Mouse (Mus musculus) heart, embryonic 10.5 days (tissue): ENCODE measurements around the gene Mctp1. TPM values are rescaled to one million over a fixed set of nuclear protein-coding genes. Genes with fewer than 3 reads are reported as not detected.
"Not testable (repeated sequence)": the region's sequence is repeated elsewhere in the genome, so short reads cannot be mapped to it uniquely, and the experiment has no call there.

ENCODE experiments used
- DNase-seq: peaks from one replicate; pipeline ENCODE4 v3.0.0-alpha.2; 2017; ENCODE audit warnings: low spot score
- H3K27ac ChIP-seq: fragments of 300-500 bp; sonication (generic); 2 replicates; pipeline ENCODE4 v1.5.1; 2016; ENCODE audit warnings: mild to moderate bottlenecking
- H3K27me3 ChIP-seq: fragments of 300-500 bp; sonication (generic); 2 replicates; pipeline ENCODE4 v1.6.1; 2016; ENCODE audit warnings: mild to moderate bottlenecking; ENCODE audit not compliant: poor library complexity, insufficient read depth, severe bottlenecking
- H3K36me3 ChIP-seq: fragments of 300-500 bp; sonication (generic); 2 replicates; pipeline ENCODE4 v1.6.1; 2016; ENCODE audit warnings: mild to moderate bottlenecking, moderate library complexity
- H3K4me1 ChIP-seq: fragments of 300-500 bp; sonication (generic); 2 replicates; pipeline ENCODE4 v1.6.1; 2016; ENCODE audit warnings: mild to moderate bottlenecking
- H3K4me3 ChIP-seq: fragments of 300-500 bp; sonication (generic); 2 replicates; pipeline ENCODE4 v1.5.1; 2016; ENCODE audit warnings: mild to moderate bottlenecking, moderate library complexity
- H3K9me3 ChIP-seq: fragments of 300-500 bp; sonication (generic); 2 replicates; pipeline ENCODE4 v1.6.1; 2016; ENCODE audit warnings: mild to moderate bottlenecking, moderate library complexity
- whole genome bisulfite sequencing: fragments of 180-500 bp; shearing (Covaris S2); methylation state at CpG from one replicate; pipeline ENCODE4 v1.1.7; 2016; 5-methylcytosine and 5-hydroxymethylcytosine counted together
- polyA plus RNA-seq: library from polyadenylated mRNA; unstranded; fragments of >200 nt; fragmentation: Nextera tagmentation; extraction: Ambion mirVana; gene quantifications from 2 replicates; pipeline ENCODE4 v1.2.1, GENCODE M21; 2016

The Mctp1 gene
- polyA plus RNA-seq, 1 experiment from 2014 or later, result 0.55 TPM

DNA sequence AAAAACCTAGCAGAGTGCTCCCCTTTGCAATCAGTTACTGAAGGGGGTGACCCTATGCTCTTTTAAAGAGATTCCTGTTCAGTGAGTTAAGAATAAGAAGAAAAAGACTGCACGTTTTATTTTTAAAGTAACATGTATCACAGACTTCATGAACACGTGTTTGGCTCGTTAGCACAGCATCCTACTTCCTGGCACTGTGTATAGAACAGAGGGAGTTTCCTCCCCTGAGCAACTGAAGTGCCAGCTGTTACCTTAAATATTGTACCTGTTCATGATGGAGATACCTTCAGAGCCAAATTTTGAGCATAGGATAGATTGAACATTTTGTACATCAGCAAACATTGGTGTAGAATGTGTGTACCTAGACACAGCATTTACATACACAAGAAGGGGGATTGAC is 494.7 kb downstream of the Mctp1 start:
- H3K27me3 ChIP-seq, result no peaks in the 10 kb centered on the region
- H3K36me3 ChIP-seq, result no peaks in the 10 kb centered on the region
- H3K4me3 ChIP-seq, result no peak overlapping the region
- WGBS, result 64% methylated on average over 3 of the region's 3 CpGs
- H3K4me1 ChIP-seq, result no peaks in the 10 kb centered on the region
- H3K9me3 ChIP-seq, result no peaks in the 10 kb centered on the region
- no peak for DNase-seq
- no peak overlapping the region for H3K27ac ChIP-seq

DNA sequence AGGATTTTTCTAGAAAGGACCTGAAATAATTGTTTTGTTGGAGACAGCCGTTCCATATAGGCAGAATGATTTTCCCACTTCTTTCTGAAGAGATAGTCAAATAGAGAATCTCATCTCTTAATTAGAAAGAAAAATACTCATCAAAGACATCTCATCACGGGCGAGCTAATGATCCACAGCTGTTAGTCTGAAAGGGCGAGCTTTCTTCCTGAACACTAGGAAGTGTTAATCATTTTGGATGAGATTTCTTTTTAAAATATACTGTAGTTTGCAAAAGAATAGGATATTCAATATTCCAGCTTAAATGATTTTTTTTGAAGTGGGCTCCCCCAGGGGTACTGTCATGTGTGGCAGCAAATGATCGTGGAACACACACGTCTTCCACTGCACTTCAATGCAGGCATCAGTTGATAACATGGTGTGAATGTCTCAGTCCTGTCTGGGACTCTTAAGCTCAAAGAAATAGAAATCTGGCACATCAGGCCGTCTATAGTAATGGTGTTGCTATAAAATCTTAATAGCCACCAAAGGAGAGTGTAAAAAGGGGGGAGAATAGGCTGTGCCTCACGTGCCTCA is 500.3 kb downstream of the Mctp1 start:
- Histone ChIP-seq H3K4me1 (no peaks in the 10 kb centered on the region), H3K27me3 (no peaks in the 10 kb centered on the region), H3K36me3 (no peaks in the 10 kb centered on the region), H3K27ac (no peak overlapping the region), H3K9me3 (no peaks in the 10 kb centered on the region), H3K4me3 (no peak overlapping the region)
- DNase-seq, result no peak
- WGBS, result 73% methylated on average over 8 of the region's 8 CpGs

DNA sequence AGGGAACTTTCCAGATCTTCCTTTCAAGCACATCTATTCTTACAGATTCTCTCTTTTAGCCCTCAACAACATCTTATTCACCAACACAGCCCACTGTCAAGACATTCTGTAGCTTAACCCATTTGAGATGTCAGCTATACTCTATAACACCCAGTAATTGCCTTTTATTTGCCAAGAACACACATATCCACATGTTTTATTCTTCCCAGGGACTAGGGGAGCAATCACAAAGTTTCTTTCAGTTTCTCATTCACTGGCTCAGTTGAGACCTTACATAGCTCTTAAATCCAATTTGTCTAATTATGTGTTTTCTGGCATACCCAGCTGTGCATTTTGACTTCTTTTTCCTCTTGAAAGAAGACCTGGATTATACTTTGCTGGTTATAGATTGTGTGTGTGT is 508.7 kb downstream of the Mctp1 start:
- DNase-seq, result no peak
- no peak overlapping the region for H3K27ac ChIP-seq
- H3K36me3 ChIP-seq, result no peaks in the 10 kb centered on the region
- no peak overlapping the region for H3K4me3 ChIP-seq
- H3K9me3 ChIP-seq, result no peaks in the 10 kb centered on the region
- H3K4me1 ChIP-seq, result no peaks in the 10 kb centered on the region
- H3K27me3 ChIP-seq, result no peaks in the 10 kb centered on the region

DNA sequence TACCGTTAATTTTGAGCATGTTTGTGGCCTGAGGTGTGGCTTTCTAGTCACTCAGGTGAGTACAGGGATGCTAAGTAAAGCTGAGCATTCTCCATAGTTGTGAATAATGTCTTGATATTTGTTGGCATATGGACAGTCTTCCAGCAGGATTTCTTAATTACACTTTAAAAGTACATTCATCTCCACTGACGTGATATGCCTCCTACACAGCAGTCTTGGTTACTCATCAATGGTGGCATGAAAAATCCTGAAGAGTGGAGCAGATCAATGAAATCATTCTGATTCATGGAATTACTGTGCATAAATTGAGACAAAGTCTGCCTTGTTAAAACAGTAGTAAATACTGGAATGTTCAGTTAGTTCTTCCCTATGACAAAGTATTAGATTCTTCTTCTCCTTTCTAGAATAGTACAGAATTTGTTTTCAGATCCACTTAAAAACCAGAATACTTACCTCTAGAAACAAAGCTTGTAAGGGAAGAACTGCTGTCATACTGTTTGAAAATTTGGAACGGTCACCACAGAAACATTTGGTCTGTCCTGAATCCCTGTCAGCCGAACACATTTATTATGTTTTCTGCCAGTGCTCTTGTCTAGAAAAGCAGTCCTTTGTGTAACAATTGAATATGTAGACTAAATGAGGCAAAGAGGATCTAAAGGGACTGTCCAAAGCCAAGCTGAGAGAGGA is 511.6 kb downstream of the Mctp1 start:
- Histone ChIP-seq H3K27me3 (no peaks in the 10 kb centered on the region), H3K27ac (no peak overlapping the region), H3K9me3 (no peaks in the 10 kb centered on the region), H3K4me1 (no peaks in the 10 kb centered on the region), H3K36me3 (no peaks in the 10 kb centered on the region), H3K4me3 (no peak overlapping the region)
- 87% methylated on average over 4 of the region's 4 CpGs for WGBS
- no peak for DNase-seq

DNA sequence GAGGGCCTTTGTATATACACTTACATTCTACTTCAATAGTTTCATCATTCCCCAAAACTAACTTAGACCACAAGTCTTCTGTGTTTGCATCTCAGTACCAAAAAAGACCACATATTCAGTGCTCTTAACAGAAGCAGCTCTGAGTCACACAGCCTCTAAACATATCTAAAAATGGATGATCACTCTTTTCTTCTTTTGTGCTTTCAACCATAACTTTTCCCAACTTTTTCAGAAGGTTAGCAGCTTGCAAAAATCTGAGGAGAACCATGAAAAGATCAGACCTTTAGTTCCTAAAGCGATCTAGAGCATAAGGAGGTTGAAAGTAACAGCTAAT is 512.1 kb downstream of the Mctp1 start:
- Histone ChIP-seq H3K27ac (no peak overlapping the region), H3K4me3 (no peak overlapping the region), H3K27me3 (no peaks in the 10 kb centered on the region), H3K36me3 (no peaks in the 10 kb centered on the region), H3K4me1 (no peaks in the 10 kb centered on the region), H3K9me3 (no peaks in the 10 kb centered on the region)
- no peak for DNase-seq
- 78% methylated on average over 1 of the region's 1 CpGs for WGBS

DNA sequence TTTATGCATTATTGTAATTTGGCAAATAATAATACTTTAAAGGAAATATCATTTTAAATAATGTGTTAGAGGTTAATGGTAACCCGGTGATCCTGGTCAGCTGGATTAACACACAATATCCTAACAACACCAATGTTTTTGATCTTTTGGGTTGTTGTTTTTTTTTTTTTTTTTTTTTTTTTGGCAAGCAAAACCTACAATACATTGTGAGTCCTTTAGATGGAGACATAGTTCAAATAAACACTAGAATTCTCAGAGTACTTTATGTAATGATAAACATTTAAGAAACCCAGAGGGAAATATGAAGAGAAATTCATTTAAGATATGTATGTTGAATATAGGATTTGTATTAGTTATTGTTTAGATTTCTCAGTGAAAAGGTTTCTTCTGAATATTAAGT is 534.0 kb downstream of the Mctp1 start:
- Histone ChIP-seq H3K4me3 (no peak overlapping the region), H3K9me3 (no peaks in the 10 kb centered on the region), H3K27ac (no peak overlapping the region), H3K4me1 (no peaks in the 10 kb centered on the region), H3K27me3 (no peaks in the 10 kb centered on the region), H3K36me3 (no peaks in the 10 kb centered on the region)
- WGBS, result 81% methylated on average over 1 of the region's 1 CpGs
- no peak for DNase-seq

DNA sequence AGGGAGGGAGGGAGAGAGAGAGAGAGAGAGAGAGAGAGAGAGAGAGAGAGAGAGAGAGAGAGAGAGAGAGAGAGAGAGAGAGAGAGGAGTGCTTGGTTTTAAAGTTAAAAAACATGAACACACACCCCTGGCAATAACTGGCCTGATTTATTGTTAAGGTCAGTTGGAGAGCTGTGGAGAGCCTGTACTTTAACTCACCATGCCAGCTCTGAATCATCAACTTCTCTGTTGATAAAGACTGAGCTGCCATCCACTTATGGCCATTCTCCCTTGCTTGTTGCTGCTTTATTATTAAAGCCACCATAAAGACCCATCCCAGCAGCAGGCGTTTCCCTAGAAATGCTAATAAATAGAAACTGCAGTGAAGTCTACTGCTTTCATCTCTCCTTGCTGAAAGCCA is 542.5 kb downstream of the Mctp1 start:
- no peak for DNase-seq
- no peak overlapping the region for H3K4me3 ChIP-seq
- H3K27ac ChIP-seq, result no peak overlapping the region
- H3K27me3 ChIP-seq, result no peaks in the 10 kb centered on the region
- no peaks in the 10 kb centered on the region for H3K4me1 ChIP-seq
- no peaks in the 10 kb centered on the region for H3K36me3 ChIP-seq
- H3K9me3 ChIP-seq, result no peaks in the 10 kb centered on the region
- 83% methylated on average over 1 of the region's 1 CpGs for WGBS

DNA sequence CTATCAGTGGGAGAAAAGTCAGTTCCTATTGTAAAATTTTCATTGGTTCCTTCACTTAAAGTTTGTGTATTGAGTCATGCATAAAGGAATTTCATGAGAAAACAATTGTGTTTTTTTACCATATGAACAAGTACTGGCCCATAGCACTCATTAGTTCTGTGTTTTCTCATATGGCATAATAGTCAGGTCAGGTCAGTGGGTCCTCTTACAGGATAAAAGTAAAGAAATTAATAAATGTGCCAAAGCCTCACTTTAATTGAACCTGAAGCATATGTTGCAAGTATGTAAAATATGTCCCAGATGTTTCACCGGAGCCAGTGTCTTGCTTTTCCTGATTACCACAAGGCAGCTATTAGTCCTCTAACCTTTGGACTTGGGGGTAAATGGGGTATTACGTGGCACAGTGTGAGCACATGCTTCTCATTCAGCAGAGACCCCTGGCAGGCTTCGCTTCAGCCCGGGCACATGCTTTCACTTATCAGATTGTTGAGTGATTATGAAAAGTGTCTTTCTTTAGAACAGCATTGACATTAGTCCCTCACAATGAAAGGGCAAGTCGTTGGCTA is 543.6 kb downstream of the Mctp1 start:
- Histone ChIP-seq H3K36me3 (no peaks in the 10 kb centered on the region), H3K27ac (no peak overlapping the region), H3K4me3 (no peak overlapping the region), H3K4me1 (no peaks in the 10 kb centered on the region), H3K27me3 (no peaks in the 10 kb centered on the region), H3K9me3 (no peaks in the 10 kb centered on the region)
- WGBS, result 62% methylated on average over 5 of the region's 5 CpGs
- DNase-seq, result no peak

DNA sequence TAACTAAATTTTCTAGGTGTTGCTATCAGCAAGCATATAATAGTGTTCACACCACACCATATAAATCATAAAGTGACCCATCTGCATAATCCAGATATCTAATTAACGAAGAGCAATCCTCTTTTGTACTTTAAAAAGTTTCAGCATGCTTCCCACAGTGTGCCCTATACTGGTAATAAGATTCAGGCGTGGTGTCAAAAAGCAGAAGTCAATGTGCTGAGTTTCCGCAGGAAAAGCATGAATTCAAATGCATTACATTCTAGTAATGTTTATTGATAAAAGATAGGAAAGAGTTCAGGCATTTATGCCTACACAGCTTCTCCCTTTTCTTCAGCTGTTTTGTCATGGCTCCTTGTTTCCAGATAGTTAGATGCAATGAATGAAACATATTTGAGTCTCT is 544.8 kb downstream of the Mctp1 start:
- 72% methylated on average over 3 of the region's 3 CpGs for WGBS
- Histone ChIP-seq H3K4me1 (no peaks in the 10 kb centered on the region), H3K4me3 (no peak overlapping the region), H3K27ac (no peak overlapping the region), H3K36me3 (no peaks in the 10 kb centered on the region), H3K27me3 (no peaks in the 10 kb centered on the region), H3K9me3 (no peaks in the 10 kb centered on the region)
- DNase-seq, result no peak

DNA sequence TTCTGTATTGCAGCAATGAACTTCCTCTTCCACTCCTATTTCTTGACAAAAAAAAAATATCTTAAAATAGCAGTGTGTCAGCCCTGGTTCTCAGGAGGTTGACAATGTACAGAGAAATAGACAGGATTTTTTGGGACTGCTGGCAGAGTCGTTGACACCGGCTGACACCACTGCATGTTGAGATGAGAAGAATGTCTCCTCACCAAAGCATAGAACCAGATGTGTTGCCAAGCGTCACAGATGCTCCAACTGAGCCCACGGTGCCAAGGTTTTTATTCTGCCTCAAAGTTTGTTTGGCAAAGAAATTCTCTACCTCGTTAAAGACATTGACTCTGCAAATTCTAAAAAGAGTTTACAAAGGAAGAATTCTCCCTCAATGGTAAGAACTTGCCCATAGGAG is 548.6 kb downstream of the Mctp1 start:
- Histone ChIP-seq H3K4me3 (no peak overlapping the region), H3K36me3 (no peaks in the 10 kb centered on the region), H3K9me3 (no peaks in the 10 kb centered on the region), H3K4me1 (no peaks in the 10 kb centered on the region), H3K27me3 (no peaks in the 10 kb centered on the region), H3K27ac (no peak overlapping the region)
- no peak for DNase-seq
- 59% methylated on average over 5 of the region's 5 CpGs for WGBS

DNA sequence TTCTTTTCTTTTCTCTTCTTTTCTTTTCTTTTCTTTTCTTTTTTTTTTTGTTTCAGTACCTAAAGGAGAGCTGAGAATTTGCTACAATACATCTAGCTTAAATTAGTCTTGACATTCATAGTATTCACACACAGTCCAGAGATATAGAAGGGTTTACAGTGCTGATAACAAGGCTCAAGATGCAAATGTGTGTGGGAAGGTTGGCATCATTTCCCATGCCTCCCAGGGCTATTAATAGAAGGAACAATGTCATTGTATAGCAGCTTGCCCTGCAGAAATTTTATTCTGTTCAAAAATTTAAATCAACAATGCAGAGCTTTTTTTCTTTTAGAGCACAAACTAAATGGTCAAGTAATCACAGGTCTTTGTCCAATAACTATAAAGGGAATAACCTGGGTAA is 564.9 kb downstream of the Mctp1 start:
- H3K27me3 ChIP-seq, result no peaks in the 10 kb centered on the region
- H3K4me3 ChIP-seq, result no peak overlapping the region
- H3K27ac ChIP-seq, result no peak overlapping the region
- H3K36me3 ChIP-seq, result no peaks in the 10 kb centered on the region
- no peaks in the 10 kb centered on the region for H3K4me1 ChIP-seq
- no peak for DNase-seq
- no peaks in the 10 kb centered on the region for H3K9me3 ChIP-seq

DNA sequence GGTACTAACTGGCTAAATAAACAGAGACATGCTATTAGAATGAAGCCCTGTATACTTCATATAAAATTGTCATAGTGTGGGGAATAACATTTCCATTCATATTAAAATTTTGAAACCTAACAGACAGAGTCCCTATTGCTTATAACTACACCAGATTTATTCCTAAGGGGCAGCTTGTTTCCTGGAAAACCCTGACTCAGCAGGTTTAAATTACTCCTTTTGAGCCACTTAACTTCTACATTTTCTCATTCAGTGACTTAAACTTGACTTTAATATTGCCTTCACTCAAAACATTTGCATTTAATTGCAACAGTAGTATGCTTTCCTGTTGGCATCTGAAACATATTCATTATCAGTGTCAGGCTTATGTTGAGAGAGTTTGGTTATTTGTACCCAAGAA is 583.3 kb downstream of the Mctp1 start:
- Histone ChIP-seq H3K36me3 (no peaks in the 10 kb centered on the region), H3K4me1 (no peaks in the 10 kb centered on the region), H3K9me3 (no peaks in the 10 kb centered on the region), H3K27me3 (no peaks in the 10 kb centered on the region), H3K27ac (no peak overlapping the region), H3K4me3 (no peak overlapping the region)
- no peak for DNase-seq

DNA sequence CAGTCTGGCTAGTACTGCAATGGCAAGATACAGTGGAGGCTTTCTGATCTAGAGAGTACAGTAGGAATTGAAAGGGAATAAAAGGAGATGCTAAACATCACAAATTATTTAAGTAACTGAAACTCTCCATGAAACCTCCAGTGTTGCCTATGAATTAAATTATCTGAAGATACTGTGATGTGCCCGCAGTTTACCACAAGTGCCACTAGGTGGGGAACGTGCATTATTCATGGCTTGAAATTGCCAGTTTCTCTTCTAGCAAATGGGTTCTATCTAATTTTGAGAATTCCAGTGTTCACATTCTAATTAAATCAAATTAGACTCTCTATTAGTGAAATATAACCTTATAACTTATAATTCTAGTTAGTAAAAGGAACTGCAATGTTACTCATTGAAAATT is 585.1 kb downstream of the Mctp1 start:
- Histone ChIP-seq H3K9me3 (no peaks in the 10 kb centered on the region), H3K27ac (no peak overlapping the region), H3K4me3 (no peak overlapping the region), H3K4me1 (no peaks in the 10 kb centered on the region), H3K27me3 (no peaks in the 10 kb centered on the region), H3K36me3 (no peaks in the 10 kb centered on the region)
- no peak for DNase-seq
- 4% methylated on average over 2 of the region's 2 CpGs for WGBS

DNA sequence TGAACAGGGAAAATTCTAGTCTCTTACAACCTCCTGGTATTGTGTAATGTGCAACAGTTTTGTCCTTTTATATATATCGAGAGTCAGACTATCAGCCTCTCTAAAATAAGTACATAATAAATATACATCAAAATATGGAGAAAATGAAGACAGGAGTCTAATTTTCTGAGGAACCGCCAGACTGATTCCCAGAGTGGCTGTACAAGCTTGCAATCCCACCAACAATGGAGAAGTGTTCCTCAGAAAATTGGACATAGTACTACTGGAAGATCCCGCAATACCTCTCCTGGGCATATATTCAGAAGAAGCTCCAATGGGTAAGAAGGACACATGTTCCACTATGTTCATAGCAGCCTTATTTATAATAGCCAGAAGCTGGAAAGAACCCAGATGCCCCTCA is 586.7 kb downstream of the Mctp1 start:
- not testable (repeated sequence) for H3K27me3 ChIP-seq, H3K9me3 ChIP-seq, H3K4me1 ChIP-seq, DNase-seq, H3K27ac ChIP-seq, H3K36me3 ChIP-seq, H3K4me3 ChIP-seq
- WGBS, result 84% methylated on average over 3 of the region's 3 CpGs
